Mouse (Mus musculus): ENCODE measurements around the gene Osbpl9. TPM values are rescaled to one million over a fixed set of nuclear protein-coding genes. Genes with fewer than 3 reads are reported as not detected.

The Osbpl9 gene
- total RNA-seq, 2 experiments from 2014 or later = 44.6 to 62.0 TPM

GRCm38 (mm10) chr4:109054003-109054402 is 148.1 kb downstream of the Osbpl9 start:
- ATAC-seq (replicated peaks; ENCODE audit: poor library complexity, severe bottlenecking) = no peak

- ATAC-seq (replicated peaks; ENCODE audit: poor library complexity, severe bottlenecking) = no peak
Measured at GRCm38 (mm10) chr4:109052282-109052681, 149.8 kb downstream of the Osbpl9 start.

GRCm38 (mm10) chr4:109048258-109048657 is 153.8 kb downstream of the Osbpl9 start:
- ATAC-seq (replicated peaks; ENCODE audit: poor library complexity, severe bottlenecking) = no peak

DNA sequence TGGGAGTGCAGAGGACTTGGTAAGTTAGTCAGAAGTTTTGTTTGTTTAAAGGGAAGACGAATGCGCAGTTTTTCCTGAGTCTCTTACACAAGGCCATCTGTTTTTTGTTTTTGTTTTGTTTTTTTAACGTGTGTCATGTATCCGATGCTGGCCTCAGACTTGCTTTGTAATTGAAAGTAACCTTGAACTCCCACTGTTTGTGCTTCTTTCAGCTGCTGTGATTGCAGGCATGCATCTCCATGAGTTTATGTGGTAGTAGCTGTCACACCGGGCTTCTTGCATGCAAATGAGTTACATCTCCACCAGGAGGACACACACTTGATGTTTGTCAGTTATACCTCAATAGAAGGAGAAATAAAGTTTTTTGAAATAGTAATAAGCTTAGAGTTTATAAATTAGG is 158.3 kb downstream of the Osbpl9 start:
- ATAC-seq (replicated peaks; ENCODE audit: poor library complexity, severe bottlenecking) = no peak

GRCm38 (mm10) chr4:109043294-109043693 is 158.8 kb downstream of the Osbpl9 start:
- ATAC-seq (replicated peaks; ENCODE audit: poor library complexity, severe bottlenecking) = no peak

GRCm38 (mm10) chr4:109042739-109043138 is 159.3 kb downstream of the Osbpl9 start:
- ATAC-seq (replicated peaks; ENCODE audit: poor library complexity, severe bottlenecking) = no peak

GRCm38 (mm10) chr4:109036327-109036726 is 165.7 kb downstream of the Osbpl9 start:
- ATAC-seq (replicated peaks; ENCODE audit: poor library complexity, severe bottlenecking) = peak; percentile 89

- no peak for ATAC-seq (replicated peaks; ENCODE audit: poor library complexity, severe bottlenecking)
Measured at GRCm38 (mm10) chr4:109030266-109030665, 171.8 kb downstream of the Osbpl9 start.

GRCm38 (mm10) chr4:109029857-109030256 is 172.2 kb downstream of the Osbpl9 start:
- no peak for ATAC-seq (replicated peaks; ENCODE audit: poor library complexity, severe bottlenecking)

DNA sequence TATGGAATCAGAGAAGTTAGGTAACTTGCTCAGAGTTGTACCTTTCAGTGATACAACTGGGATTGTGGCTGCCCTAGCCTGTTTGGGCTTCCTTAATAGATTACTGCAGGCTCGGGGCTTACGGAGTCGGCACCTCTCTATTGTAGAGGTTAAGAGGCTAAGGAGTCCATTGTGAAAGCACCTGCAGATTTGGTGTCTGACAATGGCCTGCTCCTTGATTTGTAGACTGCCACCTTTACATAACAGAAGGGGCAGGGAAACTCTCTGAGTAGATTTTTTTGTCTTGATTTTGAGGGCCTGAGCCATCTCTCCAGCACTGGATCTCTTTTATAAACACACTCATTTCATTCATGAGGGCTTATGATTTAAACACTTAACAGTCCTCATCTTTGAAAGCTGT is 175.5 kb downstream of the Osbpl9 start:
- ATAC-seq (replicated peaks; ENCODE audit: poor library complexity, severe bottlenecking) = no peak

GRCm38 (mm10) chr4:109025061-109025460 is 177.0 kb downstream of the Osbpl9 start:
- ATAC-seq (replicated peaks; ENCODE audit: poor library complexity, severe bottlenecking) = no peak

DNA sequence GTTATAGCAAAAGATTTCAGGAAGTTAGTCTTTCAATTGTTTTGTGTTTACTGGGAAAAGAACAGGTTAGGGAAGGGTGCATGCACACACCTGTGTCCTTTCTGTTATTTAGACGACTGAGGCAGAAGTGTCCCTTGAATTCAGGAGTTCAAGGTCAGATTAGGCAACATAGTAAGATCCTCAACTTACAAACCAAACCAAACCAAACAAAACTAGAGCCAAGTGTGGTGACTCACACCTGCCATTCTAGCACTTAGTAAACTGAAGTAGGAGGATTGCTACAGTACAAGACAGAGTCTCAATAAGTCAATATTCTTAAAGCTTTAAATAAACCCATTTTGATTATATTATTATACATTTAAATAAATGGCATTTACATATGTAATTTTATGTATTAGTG is 180.1 kb downstream of the Osbpl9 start:
- ATAC-seq (replicated peaks; ENCODE audit: poor library complexity, severe bottlenecking) = no peak

- ATAC-seq (replicated peaks; ENCODE audit: poor library complexity, severe bottlenecking) = peak; percentile 44
Measured at GRCm38 (mm10) chr4:109019301-109019700, 182.8 kb downstream of the Osbpl9 start.

DNA sequence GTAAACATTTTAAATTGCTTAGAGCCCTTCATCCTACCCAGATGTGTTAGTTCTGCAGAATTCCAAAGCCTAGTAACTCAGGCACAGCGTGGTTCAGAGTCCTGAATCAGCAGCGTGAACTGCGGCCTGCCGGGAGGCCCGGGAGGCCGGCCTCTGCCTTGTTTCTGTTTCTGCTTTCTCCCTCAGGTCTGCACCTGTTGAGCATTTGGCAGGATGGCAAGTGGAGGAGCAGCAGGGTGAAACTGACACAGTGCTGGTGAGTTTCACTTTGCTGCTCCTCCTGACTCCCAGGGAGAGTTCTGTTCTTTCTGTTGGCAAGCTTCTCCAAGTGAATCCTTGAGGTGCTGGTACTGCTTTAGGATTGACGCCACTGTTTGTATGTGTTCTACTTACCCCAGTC is 184.6 kb downstream of the Osbpl9 start:
- ATAC-seq (replicated peaks; ENCODE audit: poor library complexity, severe bottlenecking) = no peak

DNA sequence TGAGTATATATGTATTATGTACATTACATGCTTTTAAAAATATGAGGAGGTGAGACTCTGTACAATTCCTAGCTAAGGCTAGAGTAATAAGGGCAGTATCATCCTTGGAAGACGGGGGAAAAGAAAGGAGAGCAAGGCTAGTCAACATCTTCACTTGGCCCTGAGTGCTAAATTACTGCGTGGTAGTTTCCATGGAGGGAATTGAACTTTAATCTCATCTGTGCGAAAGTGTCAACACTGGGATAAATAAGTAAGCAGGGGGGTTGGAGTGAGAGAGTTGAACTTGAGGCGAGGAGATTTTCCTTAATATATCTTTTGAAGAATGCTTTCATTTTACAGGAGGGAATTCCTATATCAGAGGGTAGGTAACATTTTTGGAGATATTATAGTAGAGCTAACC is 188.0 kb downstream of the Osbpl9 start:
- no peak for ATAC-seq (replicated peaks; ENCODE audit: poor library complexity, severe bottlenecking)

Other genes starting within 250 kb of the Osbpl9 start
- gene Nrd1, start 201.6 kb downstream of the Osbpl9 start, total RNA-seq (2014; fragmentation: Nextera tagmentation) = 101 and 106 TPM in 2 replicates
- gene Nrd1, start 201.6 kb downstream of the Osbpl9 start, total RNA-seq (2017) = 88.4 and 119 TPM in 2 replicates
- not detected in 2 replicates for gene Calr4, start 32.2 kb upstream of the Osbpl9 start, total RNA-seq (2014; fragmentation: Nextera tagmentation)
- not detected in 2 replicates for gene Calr4, start 32.2 kb upstream of the Osbpl9 start, total RNA-seq (2017)
- 48.3 and 49.2 TPM in 2 replicates for gene Eps15, start 78.0 kb upstream of the Osbpl9 start, total RNA-seq (2014; fragmentation: Nextera tagmentation)
- 28.3 and 35.2 TPM in 2 replicates for gene Eps15, start 78.0 kb upstream of the Osbpl9 start, total RNA-seq (2017)
- gene Ttc39a, start 204.4 kb upstream of the Osbpl9 start, total RNA-seq (2014; fragmentation: Nextera tagmentation) = not detected in 2 replicates
- gene Ttc39a, start 204.4 kb upstream of the Osbpl9 start, total RNA-seq (2017) = 0.72 and 2.4 TPM in 2 replicates

All from granulocyte monocyte progenitor cell, adult 5-6 weeks (primary cell).